33 mouse cellular contexts compared by ENCODE assay signal in genomic region chr15:81197197-81197596, GRCm38 (mm10). TPM values are rescaled to one million over a fixed set of nuclear protein-coding genes. Genes with fewer than 3 reads are reported as not detected.
DNase-seq lines count a peak whose midpoint lies in the region; ATAC-seq and TF ChIP-seq lines count a peak whose summit lies in the region.
"Had no signal": no experiment of that assay in that cellular context is flagged by ENCODE, and none has a peak within 500 bp of the region (broad histone marks: within the 10 kb centered on the region; RNA-seq: fewer than 3 reads in every experiment).

No protein-coding gene starts in this region.

- WGBS in intestine, embryonic 15.5 days: 62% methylated on average over 10 of the region's 10 CpGs
- 46% methylated on average over 10 of the region's 10 CpGs for WGBS in liver, embryonic 14.5 days (ENCODE audit: insufficient replicate concordance)
- WGBS in stomach, embryonic 14.5 days: 58% methylated on average over 10 of the region's 10 CpGs
- 88% methylated on average over 10 of the region's 10 CpGs for WGBS in forebrain, embryonic 15.5 days
- WGBS in heart, embryonic 11.5 days (ENCODE audit: insufficient replicate concordance): 65% methylated on average over 10 of the region's 10 CpGs

- no peak for TF ChIP-seq POLR2A in MEL (IDR thresholded peaks at IDR 0.05; ENCODE audit: control insufficient read depth in 1 of 2, insufficient read depth in 1 of 2, low read depth in 1 of 2, low read length in 2 of 2, poor library complexity in 1 of 2)

- TF ChIP-seq CTCF in MEL (IDR thresholded peaks at IDR 0.05 in 2 of 3, conservative IDR thresholded peaks at IDR 0.05 in 1 of 3; ENCODE audit: control insufficient read depth in 1 of 3, insufficient read depth in 1 of 3, low read depth in 2 of 3, low read length in 3 of 3, poor library complexity in 1 of 3, severe bottlenecking in 1 of 3): no peak
- TF ChIP-seq CTCF in liver, embryonic 14.5 days (IDR thresholded peaks at IDR 0.05; ENCODE audit: low read depth): no peak

- H3K27me3 ChIP-seq in MEL (ENCODE audit: control insufficient read depth in 1 of 2, insufficient read depth in 2 of 2, low read length in 2 of 2): no peaks in the 10 kb centered on the region
- H3K27me3 ChIP-seq in intestine, embryonic 15.5 days (replicated peaks): no peaks in the 10 kb centered on the region
- H3K27me3 ChIP-seq in liver, embryonic 14.5 days (ENCODE audit: control insufficient read depth, insufficient read depth, low read length): no peaks in the 10 kb centered on the region
- H3K27me3 ChIP-seq in stomach, embryonic 14.5 days (ENCODE audit: control insufficient read depth, insufficient read depth, low read length): no peaks in the 10 kb centered on the region
- H3K27me3 ChIP-seq in forebrain, embryonic 15.5 days: no peaks in the 10 kb centered on the region
- no peaks in the 10 kb centered on the region for H3K27me3 ChIP-seq in heart, embryonic 11.5 days (ENCODE audit: control insufficient read depth, insufficient read depth, low read length)
- H3K27me3 ChIP-seq: embryonic facial prominence, embryonic 15.5 days; forebrain, embryonic 12.5 days; heart, embryonic 12.5 days; kidney, embryonic 15.5 days; limb, embryonic 15.5 days; neural tube, embryonic 12.5 days had no signal

- no peak overlapping the region for H3K4me2 ChIP-seq in intestine, embryonic 15.5 days (replicated peaks)
- no peak overlapping the region for H3K4me2 ChIP-seq in liver, embryonic 14.5 days (ENCODE audit: low read depth)
- no peak overlapping the region for H3K4me2 ChIP-seq in stomach, embryonic 14.5 days (replicated peaks; ENCODE audit: low read depth, low read length)
- H3K4me2 ChIP-seq in forebrain, embryonic 15.5 days (replicated peaks): no peak overlapping the region
- no peak overlapping the region for H3K4me2 ChIP-seq in heart, embryonic 11.5 days
- H3K4me2 ChIP-seq: embryonic facial prominence, embryonic 15.5 days; forebrain, embryonic 12.5 days; heart, embryonic 12.5 days; hindbrain, embryonic 14.5 days; kidney, embryonic 15.5 days; limb, embryonic 15.5 days; midbrain, embryonic 11.5 days; neural tube, embryonic 12.5 days had no signal

- no peaks in the 10 kb centered on the region for H3K9me3 ChIP-seq in MEL (replicated peaks; ENCODE audit: insufficient read depth, low read length)
- H3K9me3 ChIP-seq in intestine, embryonic 15.5 days: no peaks in the 10 kb centered on the region
- no peaks in the 10 kb centered on the region for H3K9me3 ChIP-seq in liver, embryonic 14.5 days (ENCODE audit: control insufficient read depth, low read length)
- no peaks in the 10 kb centered on the region for H3K9me3 ChIP-seq in stomach, embryonic 14.5 days (ENCODE audit: control insufficient read depth, low read depth, low read length)
- no peaks in the 10 kb centered on the region for H3K9me3 ChIP-seq in forebrain, embryonic 15.5 days
- H3K9me3 ChIP-seq in heart, embryonic 11.5 days (replicated peaks; ENCODE audit: control insufficient read depth, low read length): 0 out of 2 replicates have a peak, but pooled peaks cover 3% of the 10 kb centered on the region
- H3K9me3 ChIP-seq: embryonic facial prominence, embryonic 15.5 days; heart, embryonic 12.5 days; limb, embryonic 10.5 days; limb, embryonic 15.5 days; neural tube, embryonic 12.5 days had no signal

- TF ChIP-seq EP300 in MEL (IDR thresholded peaks at IDR 0.05; ENCODE audit: low read depth in 1 of 2, low read length in 2 of 2): no peak
- no peak for TF ChIP-seq EP300 in liver, embryonic 14.5 days (IDR thresholded peaks at IDR 0.05; ENCODE audit: low read depth)

- no peaks in the 10 kb centered on the region for H3K36me3 ChIP-seq in MEL (ENCODE audit: control insufficient read depth in 1 of 2, insufficient read depth in 2 of 2, low read length in 2 of 2)
- H3K36me3 ChIP-seq in intestine, embryonic 15.5 days: no peaks in the 10 kb centered on the region
- no peaks in the 10 kb centered on the region for H3K36me3 ChIP-seq in liver, embryonic 14.5 days (replicated peaks; ENCODE audit: control insufficient read depth, insufficient read depth, low read depth)
- H3K36me3 ChIP-seq in stomach, embryonic 14.5 days (ENCODE audit: control insufficient read depth, insufficient read depth, low read length): no peaks in the 10 kb centered on the region
- no peaks in the 10 kb centered on the region for H3K36me3 ChIP-seq in forebrain, embryonic 15.5 days
- H3K36me3 ChIP-seq in heart, embryonic 11.5 days (ENCODE audit: control insufficient read depth, insufficient read depth, low read length): no peaks in the 10 kb centered on the region
- H3K36me3 ChIP-seq: embryonic facial prominence, embryonic 15.5 days; forebrain, embryonic 12.5 days; heart, embryonic 12.5 days; kidney, embryonic 15.5 days; limb, embryonic 10.5 days; limb, embryonic 15.5 days; neural tube, embryonic 12.5 days had no signal

- TF ChIP-seq RAD21 in MEL (IDR thresholded peaks at IDR 0.05; ENCODE audit: low read depth, low read length): no peak

- no peak overlapping the region for H3K27ac ChIP-seq in MEL (ENCODE audit: control insufficient read depth, low read depth, low read length)
- H3K27ac ChIP-seq in intestine, embryonic 15.5 days: no peak overlapping the region
- H3K27ac ChIP-seq in liver, embryonic 14.5 days: no peak overlapping the region
- no peak overlapping the region for H3K27ac ChIP-seq in stomach, embryonic 14.5 days (ENCODE audit: low read length)
- no peak overlapping the region for H3K27ac ChIP-seq in forebrain, embryonic 15.5 days (replicated peaks)
- no peak overlapping the region for H3K27ac ChIP-seq in heart, embryonic 11.5 days (ENCODE audit: low read depth, low read length)
- H3K27ac ChIP-seq: embryonic facial prominence, embryonic 15.5 days; forebrain, embryonic 12.5 days; gastrocnemius, adult 2 months; hindbrain, embryonic 14.5 days; kidney, embryonic 15.5 days; limb, embryonic 10.5 days; limb, embryonic 15.5 days; neural tube, embryonic 12.5 days had no signal

- DNase-seq in MEL (ENCODE audit: low read depth, low spot score): peak; percentile 50
- DNase-seq in liver, embryonic 14.5 days (ENCODE audit: low read depth in 3 of 3, low spot score in 3 of 3): peak in 1 of 3 experiments; percentile 16
- no peak for DNase-seq in natural killer cell, adult 2 months (ENCODE audit: low spot score in 2 of 2)
- DNase-seq in kidney, postnatal 4 days: no peak
- DNase-seq: adrenal gland, adult 2 months; B cell, adult 2 months; cerebellum, adult 2 months; cerebellum, postnatal 14 days; gastrocnemius, adult 2 months; gastrocnemius, postnatal 36 days; heart, adult 18-20 months; heart, postnatal 4 days; kidney, adult 11 months; kidney, postnatal 36 days; lung, postnatal 10 days; right cerebral cortex, adult 18-20 months; spleen, adult 18-20 months had no signal

- peaks cover 0 to 6% of the 10 kb centered on the region in 2 experiments; a peak in 2 of 4 replicates for H3K4me1 ChIP-seq in MEL (ENCODE audit: control insufficient read depth in 1 of 2, insufficient read depth in 2 of 2, low read length in 2 of 2)
- H3K4me1 ChIP-seq in intestine, embryonic 15.5 days (replicated peaks): peaks cover 2% of the 10 kb centered on the region
- peaks cover 0 to 8% of the 10 kb centered on the region in 2 experiments; a peak in 2 of 4 replicates for H3K4me1 ChIP-seq in liver, embryonic 14.5 days (replicated peaks; ENCODE audit: control insufficient read depth in 2 of 2, insufficient read depth in 2 of 2, low read length in 1 of 2)
- no peaks in the 10 kb centered on the region for H3K4me1 ChIP-seq in stomach, embryonic 14.5 days (ENCODE audit: control insufficient read depth, insufficient read depth, low read length)
- H3K4me1 ChIP-seq in forebrain, embryonic 15.5 days: no peaks in the 10 kb centered on the region
- H3K4me1 ChIP-seq in heart, embryonic 11.5 days (ENCODE audit: control insufficient read depth, insufficient read depth, low read length): no peaks in the 10 kb centered on the region
- H3K4me1 ChIP-seq: forebrain, embryonic 12.5 days; heart, embryonic 12.5 days; kidney, embryonic 15.5 days; limb, embryonic 10.5 days; neural tube, embryonic 12.5 days had no signal

- ATAC-seq in intestine, embryonic 15.5 days: peak; percentile 46; the same call in 1 of the 2 replicates
- peak; percentile 47; the same call in 1 of the 2 replicates for ATAC-seq in liver, embryonic 14.5 days (ENCODE audit: insufficient read depth)
- peak; percentile 90 for ATAC-seq in stomach, embryonic 14.5 days (ENCODE audit: insufficient number of reproducible peaks, insufficient read depth, low FRiP score, low read depth)
- ATAC-seq in forebrain, embryonic 15.5 days (replicated peaks): no peak
- ATAC-seq in heart, embryonic 11.5 days (replicated peaks; ENCODE audit: insufficient number of reproducible peaks, low FRiP score, low TSS enrichment): no peak
- ATAC-seq: activated CD4-positive, CD25-positive, alpha-beta regulatory T cell, adult 4 months; midbrain, embryonic 16.5 days had no signal

- H3K79me2 ChIP-seq in MEL (ENCODE audit: control insufficient read depth, insufficient read depth, low read length, poor library complexity): no peaks in the 10 kb centered on the region

- no peak overlapping the region for H3K4me3 ChIP-seq in MEL (ENCODE audit: control insufficient read depth in 1 of 2, insufficient read depth in 1 of 2, low read depth in 2 of 2, low read length in 2 of 2)
- H3K4me3 ChIP-seq in intestine, embryonic 15.5 days (replicated peaks): no peak overlapping the region
- no peak overlapping the region for H3K4me3 ChIP-seq in liver, embryonic 14.5 days (ENCODE audit: insufficient read depth in 1 of 2, low read depth in 2 of 2, low read length in 2 of 2)
- no peak overlapping the region for H3K4me3 ChIP-seq in stomach, embryonic 14.5 days (ENCODE audit: low read depth, low read length)
- H3K4me3 ChIP-seq in forebrain, embryonic 15.5 days: no peak overlapping the region
- H3K4me3 ChIP-seq in heart, embryonic 11.5 days (ENCODE audit: low read depth, low read length): no peak overlapping the region
- H3K4me3 ChIP-seq: embryonic facial prominence, embryonic 15.5 days; forebrain, embryonic 12.5 days; gastrocnemius, adult 2 months; heart, embryonic 12.5 days; kidney, embryonic 15.5 days; limb, embryonic 10.5 days; limb, embryonic 15.5 days; neural tube, embryonic 12.5 days had no signal

- no peak overlapping the region for H3K9ac ChIP-seq in MEL (ENCODE audit: control insufficient read depth, low read depth, low read length, poor library complexity, severe bottlenecking)
- no peak overlapping the region for H3K9ac ChIP-seq in intestine, embryonic 15.5 days
- H3K9ac ChIP-seq in liver, embryonic 14.5 days (replicated peaks): no peak overlapping the region
- H3K9ac ChIP-seq in stomach, embryonic 14.5 days (replicated peaks; ENCODE audit: low read depth, low read length): no peak overlapping the region
- no peak overlapping the region for H3K9ac ChIP-seq in forebrain, embryonic 15.5 days (replicated peaks)
- no peak overlapping the region for H3K9ac ChIP-seq in heart, embryonic 11.5 days (ENCODE audit: low read depth, low read length)
- H3K9ac ChIP-seq: embryonic facial prominence, embryonic 15.5 days; forebrain, embryonic 12.5 days; heart, embryonic 12.5 days; hindbrain, embryonic 14.5 days; kidney, embryonic 15.5 days; limb, embryonic 15.5 days; neural tube, embryonic 12.5 days had no signal

RNA-seq across cellular contexts. Expression of gene Mrtfa, which starts 6.6 kb away (rescaled TPM):
- total RNA-seq in MEL (2012; rRNA removed): 2.6 and 3.6 TPM in 2 replicates
- 10 to 100 TPM in 1 of 2 experiments, not detected in 1; 11.9 TPM for polyA plus RNA-seq in MEL (2012; ENCODE audit: insufficient read depth in 1 of 2, insufficient read length in 2 of 2, low read depth in 1 of 2, low replicate concordance in 2 of 2, missing spikeins in 1 of 2)
- 16.0 and 18.0 TPM in 2 replicates for polyA plus RNA-seq in intestine, embryonic 15.5 days (2015; fragmentation: Nextera tagmentation; extraction: Ambion mirVana)
- polyA plus RNA-seq in liver, embryonic 14.5 days (2012; rRNA removed): 3.4 and 4.3 TPM in 2 replicates
- 4.3 and 4.8 TPM in 2 replicates for polyA plus RNA-seq in liver, embryonic 14.5 days (2014; fragmentation: Nextera tagmentation; extraction: Ambion mirVana)
- 36.1 and 39.3 TPM in 2 replicates for polyA plus RNA-seq in stomach, embryonic 14.5 days (2014; fragmentation: Nextera tagmentation; extraction: Ambion mirVana)
- 24.1 and 25.1 TPM in 2 replicates for polyA plus RNA-seq in forebrain, embryonic 15.5 days (2015; fragmentation: Nextera tagmentation; extraction: Ambion mirVana)
- 15.3 and 20.9 TPM in 2 replicates for polyA plus RNA-seq in heart, embryonic 11.5 days (2014; fragmentation: Nextera tagmentation; extraction: Ambion mirVana)

RNA-seq across cellular contexts. Expression of gene Mchr1, which starts 38.1 kb away (rescaled TPM):
- total RNA-seq in MEL (2012; rRNA removed): not detected in 2 replicates
- polyA plus RNA-seq in MEL (2012; ENCODE audit: insufficient read depth in 1 of 2, insufficient read length in 2 of 2, low read depth in 1 of 2, low replicate concordance in 2 of 2, missing spikeins in 1 of 2): not detected
- polyA plus RNA-seq in intestine, embryonic 15.5 days (2015; fragmentation: Nextera tagmentation; extraction: Ambion mirVana): 0.88 and 1.0 TPM in 2 replicates
- not detected in 2 replicates for polyA plus RNA-seq in liver, embryonic 14.5 days (2012; rRNA removed)
- polyA plus RNA-seq in liver, embryonic 14.5 days (2014; fragmentation: Nextera tagmentation; extraction: Ambion mirVana): 0.11 TPM in 1 of 2 replicates, not detected in the other
- 0.26 and 1.0 TPM in 2 replicates for polyA plus RNA-seq in stomach, embryonic 14.5 days (2014; fragmentation: Nextera tagmentation; extraction: Ambion mirVana)
- polyA plus RNA-seq in forebrain, embryonic 15.5 days (2015; fragmentation: Nextera tagmentation; extraction: Ambion mirVana): 1.2 and 1.8 TPM in 2 replicates
- 0.15 TPM in 1 of 2 replicates, not detected in the other for polyA plus RNA-seq in heart, embryonic 11.5 days (2014; fragmentation: Nextera tagmentation; extraction: Ambion mirVana)
- total RNA-seq: heart, adult 18-20 months; heart, postnatal 4 days had no signal
- polyA plus RNA-seq: heart, embryonic 12.5 days; heart, postnatal 0 days had no signal

Comparison
In these comparisons a context has a peak if more than half of its experiments do, and no peak if none do; other contexts are left out.
1. ATAC-seq: peak in intestine, embryonic 15.5 days (single experiment), liver, embryonic 14.5 days (single experiment) and stomach, embryonic 14.5 days (single experiment); none in forebrain, embryonic 15.5 days (single experiment) and heart, embryonic 11.5 days (single experiment).